Mouse (Mus musculus): ENCODE data around the gene Cacnb4.

Gene Cacnb4

DNA sequence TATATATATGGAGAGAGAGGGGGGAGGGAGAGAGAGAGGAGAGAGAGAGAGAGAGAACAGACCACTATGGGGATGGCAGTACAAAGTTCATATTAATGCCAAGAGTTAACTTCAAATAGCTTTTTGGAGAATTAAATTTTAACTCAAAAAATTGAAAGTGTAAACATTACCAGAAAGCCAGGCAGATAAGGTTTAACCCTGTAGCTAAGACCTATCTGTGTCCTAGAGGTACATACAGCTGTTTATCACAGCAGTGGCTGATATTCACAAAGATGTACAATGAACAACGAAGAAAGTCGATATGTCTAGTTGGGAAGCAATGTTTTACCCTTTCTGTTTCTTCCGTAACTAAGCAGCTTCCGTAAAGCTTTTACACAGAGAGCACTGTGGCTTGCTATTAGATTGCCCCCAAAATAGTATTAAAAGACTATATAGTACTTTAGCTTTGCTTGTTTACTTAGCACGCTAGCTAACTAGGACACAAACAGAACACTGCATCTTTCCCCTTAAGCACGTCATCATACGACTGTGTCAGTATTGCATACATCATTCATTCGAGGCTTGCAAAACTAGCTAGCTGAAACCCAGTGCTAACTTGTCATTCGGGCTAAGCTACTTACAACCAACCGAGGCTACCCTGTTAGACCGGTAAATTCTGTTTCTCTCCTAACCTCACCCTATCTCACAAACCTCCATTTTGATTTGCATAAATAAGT, 72.5 kb downstream of the Cacnb4 start:
- no peak for DNase-seq

DNA sequence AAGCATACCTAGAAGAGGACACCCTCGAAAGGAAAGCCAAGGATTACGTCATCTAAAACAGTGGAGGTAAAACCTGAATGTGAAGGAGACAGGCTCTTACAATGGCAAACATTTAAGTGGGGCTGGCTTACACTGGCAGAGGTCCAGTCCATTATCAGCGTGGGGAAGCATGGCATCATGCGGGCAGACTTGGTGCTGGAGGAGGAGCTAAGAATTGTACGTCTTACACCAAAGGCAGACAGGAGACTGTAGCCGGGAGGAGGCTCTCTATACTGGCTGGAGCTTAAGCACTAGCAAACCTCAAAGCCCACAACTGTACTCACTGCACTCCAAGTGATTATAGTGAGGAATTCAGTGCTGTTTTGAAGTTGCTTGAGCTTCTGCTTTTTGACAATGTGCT, 73.2 kb downstream of the Cacnb4 start:
- DNase-seq, result no peak

DNA sequence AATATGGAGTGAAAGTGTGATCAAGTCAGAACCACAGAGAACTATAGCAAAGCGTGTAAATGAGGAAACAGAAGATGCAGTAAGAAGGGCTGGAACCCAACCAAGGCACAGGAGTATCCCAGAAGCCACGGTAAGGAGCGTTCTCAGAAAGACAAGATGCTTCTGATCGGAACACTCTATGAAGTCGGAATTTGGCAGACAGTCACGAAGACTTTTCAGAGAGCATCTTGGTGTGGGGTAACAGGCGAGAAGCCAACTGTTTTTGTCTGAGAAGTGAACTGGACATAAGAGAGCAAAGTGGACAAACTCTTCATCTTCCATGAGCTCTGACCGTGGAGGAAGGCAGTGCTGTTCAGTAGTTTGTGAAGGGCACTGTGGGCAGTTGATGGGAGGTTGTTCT, 73.7 kb downstream of the Cacnb4 start:
- DNase-seq, result no peak

DNA sequence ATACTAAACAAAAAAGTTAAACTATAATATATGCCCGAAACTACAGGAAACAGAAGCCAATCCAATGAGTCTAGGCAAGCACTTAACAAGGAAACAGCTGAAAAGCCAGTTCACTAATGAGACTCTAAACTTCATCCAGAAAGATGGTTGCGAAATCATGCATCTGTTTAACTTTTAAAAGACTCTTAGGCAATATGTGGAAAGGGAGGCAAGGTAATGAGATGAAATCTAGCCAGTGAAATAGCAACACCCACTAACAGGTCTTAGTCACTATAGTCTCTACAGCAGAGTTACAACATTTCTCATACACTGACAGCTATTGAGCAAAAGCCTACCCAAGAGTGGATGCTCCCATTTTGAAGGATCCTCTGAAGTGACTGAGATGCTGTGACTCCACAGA, 74.4 kb downstream of the Cacnb4 start:
- no peak for DNase-seq

DNA sequence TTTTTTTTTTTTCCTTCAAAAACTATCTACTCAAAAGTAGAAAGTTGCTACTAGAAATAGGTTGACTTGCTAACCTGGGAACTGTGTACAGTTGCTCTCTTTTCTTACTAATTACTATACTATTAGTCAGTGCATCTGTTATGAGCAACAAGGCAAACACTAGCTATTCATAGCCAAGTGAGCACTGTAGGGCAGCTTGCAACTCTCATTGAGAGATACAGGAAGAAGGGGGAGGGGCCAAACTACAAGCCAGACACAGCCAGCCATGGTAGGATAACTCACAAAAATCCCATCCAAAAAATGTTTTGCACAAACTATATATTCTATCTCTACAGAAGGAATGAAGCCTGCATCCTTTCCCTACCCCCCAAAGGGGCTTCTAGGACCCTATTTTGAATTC, 79.1 kb downstream of the Cacnb4 start:
- DNase-seq, result no peak

DNA sequence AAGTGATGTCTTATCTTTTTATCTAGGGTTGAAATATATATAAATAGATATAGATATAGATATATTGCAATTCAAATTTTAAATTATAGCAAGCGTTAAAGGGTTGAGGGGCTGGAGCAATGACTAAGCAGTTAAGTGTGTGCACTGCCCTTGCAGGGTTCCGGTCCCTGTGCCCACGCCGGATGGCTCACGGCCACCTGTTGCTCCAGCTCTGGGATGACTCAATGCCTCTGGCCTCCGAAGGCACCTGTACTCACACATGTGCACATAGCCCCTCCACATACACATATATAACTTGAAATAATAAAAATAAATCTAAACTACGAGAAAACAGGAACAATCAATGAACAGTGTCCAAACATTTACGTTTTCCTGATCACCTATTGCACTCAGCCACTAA, 82.8 kb downstream of the Cacnb4 start:
- DNase-seq, result no peak

DNA sequence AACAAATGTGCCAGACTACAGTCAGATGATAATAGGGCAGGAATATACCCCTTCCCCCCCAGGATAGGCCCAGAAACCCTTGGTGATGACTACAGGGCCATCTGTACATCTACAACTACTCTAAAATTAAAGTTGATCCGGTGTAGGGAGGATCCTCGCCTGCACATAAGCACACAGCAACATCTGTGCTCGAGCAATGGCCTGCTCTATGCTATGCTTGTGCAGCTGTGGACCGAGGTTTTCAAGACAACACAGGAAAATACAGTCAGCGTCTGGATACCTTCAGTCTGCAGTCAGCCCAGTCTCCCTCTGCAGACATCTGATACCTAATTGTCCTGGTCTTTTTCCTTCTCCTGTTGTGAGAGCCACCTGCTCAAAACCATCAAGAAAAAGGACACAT, 83.4 kb downstream of the Cacnb4 start:
- no peak for DNase-seq

DNA sequence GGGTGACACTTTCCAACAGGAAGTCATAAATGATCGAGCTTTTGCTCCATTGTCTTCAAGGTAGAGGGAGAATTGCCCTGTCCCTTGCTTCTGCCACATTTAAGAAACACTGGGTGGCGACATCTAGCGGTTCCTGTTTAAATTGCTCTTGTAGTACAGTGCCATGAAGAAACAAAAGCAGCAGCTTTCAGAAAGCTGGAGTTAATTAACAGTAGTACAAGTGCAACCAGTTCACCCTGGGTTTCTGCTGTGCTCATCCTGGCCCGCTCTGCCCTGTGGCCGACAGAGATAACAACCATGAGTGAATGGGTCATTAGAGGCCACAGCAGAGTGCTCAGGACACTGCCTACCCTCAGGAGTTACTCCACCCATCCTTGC, 85.7 kb downstream of the Cacnb4 start:
- peak; percentile 76 for DNase-seq

DNA sequence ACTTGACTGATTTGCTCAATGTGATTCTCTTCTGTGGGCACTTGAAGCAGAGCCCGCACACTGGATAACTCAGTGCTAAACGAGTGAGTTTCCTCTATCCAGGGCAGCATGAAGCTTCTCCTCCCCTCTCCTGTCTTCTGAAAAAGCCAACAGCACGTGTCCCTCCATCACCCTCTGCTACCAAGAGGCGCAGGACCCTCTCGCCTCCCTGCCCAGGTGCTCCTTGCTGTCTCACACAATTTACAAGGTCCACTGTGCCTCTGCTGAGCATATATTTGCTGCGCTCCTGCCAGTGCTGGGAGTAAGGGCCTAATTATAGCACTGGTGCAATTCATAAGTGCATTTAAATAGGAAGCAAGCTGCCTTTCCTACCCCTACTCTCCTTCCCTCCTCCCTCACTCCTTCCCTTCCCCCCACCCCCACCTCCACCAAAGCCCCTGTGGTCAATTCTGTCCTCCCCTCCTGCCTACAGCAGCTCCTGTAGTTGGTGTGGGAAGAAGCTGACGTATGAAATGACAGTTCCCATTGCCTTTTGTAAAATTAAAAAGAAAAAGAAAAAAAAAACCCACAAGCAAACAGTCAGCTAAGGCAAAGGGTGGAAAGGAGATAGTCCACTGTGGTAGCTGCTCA, 86.2 kb downstream of the Cacnb4 start:
- no peak for DNase-seq

DNA sequence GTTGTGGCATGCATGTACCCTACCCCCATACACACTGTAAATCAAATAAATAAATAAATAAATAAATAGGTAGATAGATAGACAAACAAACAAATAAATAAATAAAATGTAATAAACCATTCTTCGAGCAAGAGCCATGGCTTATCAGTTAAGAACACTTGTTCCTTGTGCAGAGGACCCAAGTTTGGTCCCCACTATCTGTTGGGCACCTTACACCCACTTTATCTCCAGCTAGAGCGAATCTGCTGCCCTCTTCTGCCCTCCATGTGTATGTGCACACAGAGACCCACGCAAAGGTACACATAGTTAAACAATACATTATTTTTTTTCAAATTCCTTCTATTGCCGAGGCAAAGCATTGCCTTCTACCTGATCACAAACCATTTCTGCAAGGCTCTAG, 87.1 kb downstream of the Cacnb4 start:
- no peak for DNase-seq

DNA sequence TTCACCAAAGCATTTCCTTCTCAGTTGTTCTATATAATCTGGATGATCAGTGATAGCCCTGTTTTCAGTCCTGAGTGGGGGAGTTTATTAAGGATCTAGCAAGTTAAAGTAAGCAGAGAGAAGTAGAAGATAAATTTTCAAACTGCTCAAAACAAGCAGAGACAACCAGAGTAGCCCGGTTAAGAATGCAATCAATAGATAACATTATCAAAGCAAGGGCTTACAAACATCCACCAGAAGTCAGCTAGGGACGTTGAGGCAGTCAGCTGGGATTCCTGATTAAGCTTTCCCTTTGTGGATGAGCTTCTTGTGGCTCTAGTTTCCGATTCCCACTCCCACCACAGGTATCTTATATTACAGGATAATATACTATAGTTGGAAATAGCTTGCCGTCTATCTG, 91.2 kb downstream of the Cacnb4 start:
- DNase-seq, result no peak

DNA sequence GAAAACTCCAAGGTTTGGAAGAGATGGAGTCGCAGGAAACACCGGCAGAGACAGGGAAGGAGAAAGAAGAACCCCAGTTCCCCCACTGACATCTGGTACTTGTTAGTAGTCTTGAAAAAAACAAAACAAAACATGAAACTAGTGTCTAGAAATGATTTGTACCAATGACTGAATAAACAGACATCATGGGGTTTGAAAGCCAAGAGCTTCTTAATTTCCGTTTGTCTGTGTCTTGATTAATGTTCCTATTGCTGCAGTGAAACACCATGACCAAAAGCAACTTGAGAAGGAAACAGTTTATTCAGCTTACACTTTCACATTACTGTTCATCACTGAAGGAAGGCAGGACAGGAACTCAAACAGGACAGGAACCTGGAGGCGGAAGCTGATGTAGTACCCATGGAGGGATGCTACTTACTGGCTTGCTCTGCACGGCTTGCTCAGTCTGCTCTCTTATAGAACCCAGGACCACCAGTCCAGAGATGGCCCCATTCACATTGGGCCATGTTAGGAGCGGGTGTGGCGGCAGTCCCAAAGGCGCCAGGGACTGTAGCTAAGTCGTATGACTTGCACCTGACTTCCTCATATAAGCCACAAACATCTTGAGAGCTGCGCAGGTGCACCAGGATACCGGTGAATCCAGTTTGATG, 95.4 kb downstream of the Cacnb4 start:
- no peak for DNase-seq

DNA sequence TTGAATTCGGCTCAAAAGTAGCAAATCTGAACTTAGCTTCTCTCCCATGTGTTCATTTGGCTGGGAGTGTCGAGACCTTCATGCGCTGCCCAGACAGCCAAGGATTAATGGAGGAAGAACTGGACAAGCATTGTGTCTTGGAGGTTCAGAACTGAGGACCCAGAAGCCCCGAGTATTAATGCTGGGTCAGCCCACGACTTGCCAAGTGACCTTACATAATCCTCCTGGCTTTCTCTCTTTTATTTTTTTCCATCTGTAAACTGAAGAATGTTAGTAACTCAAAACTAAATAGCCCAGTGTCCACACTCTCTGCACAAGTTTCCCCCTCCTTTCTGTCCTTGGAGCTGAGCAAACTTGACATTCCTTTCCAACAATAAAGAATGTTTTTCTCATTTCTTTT, 95.9 kb downstream of the Cacnb4 start:
- no peak for DNase-seq

DNA sequence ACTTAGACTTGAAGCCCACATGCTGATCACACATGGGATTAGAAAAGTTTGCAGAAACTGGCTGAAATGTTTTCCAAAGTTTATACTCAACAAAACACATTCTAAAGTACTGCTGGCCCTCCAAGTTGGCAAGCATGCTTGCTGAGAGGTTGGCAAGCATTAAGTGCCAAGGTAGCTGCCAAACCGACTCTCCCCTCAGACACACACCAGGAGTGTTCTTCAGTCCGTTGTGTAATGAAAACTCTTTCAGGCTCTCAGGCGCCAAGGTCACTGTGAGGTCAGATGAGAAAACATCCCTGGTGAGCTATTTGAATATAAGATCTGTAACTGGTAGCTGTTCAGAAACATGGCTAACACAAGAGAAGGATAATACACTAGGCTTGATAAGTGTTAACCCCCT, 97.8 kb downstream of the Cacnb4 start:
- no peak for DNase-seq

DNA sequence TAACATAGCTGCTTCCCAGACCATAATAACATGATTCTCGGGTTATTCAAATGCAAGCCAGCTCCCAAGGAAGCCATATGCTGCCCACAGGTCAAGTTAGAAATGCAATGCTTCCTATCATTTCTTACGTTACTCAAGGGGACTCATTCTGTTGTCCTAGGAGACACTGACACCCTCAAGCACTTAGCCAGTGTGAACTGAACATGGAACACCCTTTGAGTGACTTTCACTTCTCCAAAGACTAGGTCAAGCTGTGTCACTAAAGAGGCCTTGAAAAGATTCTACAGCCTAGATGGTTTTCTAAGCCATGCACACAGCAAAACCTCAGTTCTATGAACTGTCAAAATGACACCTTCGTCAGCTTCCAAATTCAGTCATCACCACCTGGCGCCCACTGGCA, 98.9 kb downstream of the Cacnb4 start:
- DNase-seq, result no peak

DNA sequence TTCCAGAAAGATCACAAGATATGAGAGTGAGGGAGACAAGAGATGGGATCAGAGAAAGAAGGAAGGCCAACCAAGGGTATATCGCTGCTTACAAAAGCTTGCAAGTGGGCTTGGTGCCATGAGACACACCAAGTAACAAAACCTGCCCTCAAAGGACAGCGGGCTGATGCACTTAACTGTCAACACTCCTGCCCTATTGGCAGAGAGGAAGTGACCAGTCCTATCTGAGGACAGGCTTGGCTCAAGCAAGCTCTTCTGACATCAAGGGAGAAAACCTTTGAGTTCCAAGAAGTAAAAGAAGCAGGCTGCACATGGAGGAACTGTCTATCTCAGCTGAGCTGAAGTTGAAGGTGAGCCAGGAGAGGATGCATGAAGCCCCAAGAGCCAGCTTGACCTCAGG, 100.1 kb downstream of the Cacnb4 start:
- no peak for DNase-seq

DNA sequence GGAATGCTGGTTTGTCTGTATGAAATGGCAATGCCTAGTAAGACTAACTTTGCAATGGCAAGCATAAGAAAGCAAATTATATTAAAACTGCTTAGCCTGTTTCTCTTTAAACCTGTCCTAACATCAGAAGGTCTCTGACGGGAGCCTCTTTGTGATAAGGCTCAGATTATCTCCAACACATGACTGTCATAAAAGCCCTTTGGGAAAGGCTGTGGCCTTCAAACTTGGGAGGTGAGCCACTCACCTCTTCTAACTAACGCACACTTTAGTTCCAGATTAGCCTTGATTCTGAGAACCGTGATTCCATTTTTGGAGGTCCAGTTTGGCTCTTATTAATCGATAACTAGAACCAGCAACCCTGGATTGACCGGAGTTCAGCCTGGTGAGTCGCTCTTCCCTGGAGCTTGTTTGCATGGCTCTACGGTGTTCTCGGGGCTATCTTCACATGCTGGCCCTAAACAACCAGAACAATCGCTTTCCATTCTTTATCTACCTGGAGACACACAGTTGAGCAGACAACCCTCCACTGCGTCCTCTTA, 100.9 kb downstream of the Cacnb4 start:
- no peak for DNase-seq

DNA sequence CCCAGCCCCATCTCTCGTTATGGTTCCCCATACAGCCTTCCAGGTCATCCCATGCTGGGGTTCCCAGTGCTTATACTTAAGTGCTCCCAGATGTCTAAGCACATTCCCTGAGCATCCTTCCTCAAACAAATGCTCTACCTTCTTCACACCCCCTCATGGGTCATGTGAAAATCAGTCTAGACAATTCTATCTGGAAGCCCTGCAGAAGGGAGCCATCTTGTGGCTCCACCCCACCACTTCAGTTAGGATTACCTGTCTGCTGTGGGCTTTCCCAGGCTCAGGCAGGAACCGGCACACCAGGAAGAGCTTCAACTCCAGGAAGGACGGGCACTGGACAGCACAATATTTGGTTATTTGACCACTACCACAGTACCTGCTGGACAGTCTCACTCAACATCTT, 101.7 kb downstream of the Cacnb4 start:
- no peak for DNase-seq

DNA sequence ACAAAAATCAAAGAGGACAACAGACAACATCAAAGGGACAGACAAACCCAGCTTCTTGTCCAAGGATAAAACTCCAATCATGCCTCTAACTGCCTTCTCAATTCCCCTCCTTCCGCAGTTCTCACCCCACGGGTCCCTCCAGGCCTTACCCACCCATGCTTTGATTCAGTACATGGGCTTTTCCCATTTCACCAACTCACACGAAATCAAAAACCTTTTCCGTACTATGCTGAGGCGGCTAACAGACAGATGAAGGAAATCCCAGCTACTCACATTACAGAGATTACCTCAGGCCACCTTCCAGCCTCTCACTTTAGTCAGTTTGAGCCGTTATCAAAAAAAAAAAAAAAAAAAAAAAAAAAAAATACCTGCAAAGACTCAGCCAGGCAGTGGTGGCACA, 104.4 kb downstream of the Cacnb4 start:
- no peak for DNase-seq

DNA sequence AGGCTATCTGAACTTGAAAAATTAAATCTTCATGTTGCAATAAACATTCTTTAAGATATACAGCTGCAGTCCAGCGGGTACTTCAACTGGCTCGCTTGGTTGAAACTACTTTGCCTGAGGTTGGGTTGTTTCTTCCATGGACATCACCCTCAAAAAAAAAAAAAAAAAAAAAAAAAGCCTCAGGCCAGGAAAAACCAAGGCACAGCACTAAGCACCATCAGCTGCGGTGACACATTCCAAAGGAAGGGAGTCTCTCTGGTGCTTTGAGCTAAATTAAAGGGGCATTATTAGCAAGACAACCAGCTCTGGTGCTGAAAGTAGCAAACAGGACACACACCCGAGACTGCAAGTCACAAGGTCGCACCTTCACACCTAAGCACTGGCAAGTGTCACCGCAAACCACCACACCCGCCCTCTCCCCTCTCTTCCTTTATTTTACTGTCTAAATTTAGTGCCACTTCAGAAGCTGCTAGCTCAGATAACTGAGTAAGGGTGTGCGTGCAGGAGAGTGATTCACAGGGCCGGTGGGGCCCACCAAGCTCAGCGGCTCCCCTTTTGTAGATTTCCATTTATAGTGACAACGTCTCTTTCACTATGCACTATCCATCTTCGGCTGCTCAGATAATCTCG, 105.2 kb downstream of the Cacnb4 start:
- DNase-seq, result no peak

DNA sequence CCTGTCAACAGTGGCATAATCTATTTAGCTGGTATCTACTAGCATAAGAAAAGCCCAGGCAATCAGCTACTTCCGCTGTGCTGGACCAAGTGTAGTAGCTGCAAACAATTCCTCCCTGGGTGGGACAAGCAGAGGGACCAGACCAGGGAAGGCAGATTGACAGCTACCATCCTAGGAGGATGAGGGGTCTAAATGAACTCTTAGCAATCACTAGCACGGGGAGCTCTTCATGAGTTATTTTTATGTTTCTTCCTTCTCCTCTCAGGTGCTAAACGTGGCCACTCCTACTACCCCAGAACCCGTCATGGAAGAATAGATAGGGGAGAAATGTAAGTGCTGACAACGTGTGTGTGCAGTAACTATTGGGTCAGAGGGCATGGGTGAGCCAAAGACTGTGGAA, 105.8 kb downstream of the Cacnb4 start:
- no peak for DNase-seq

DNA sequence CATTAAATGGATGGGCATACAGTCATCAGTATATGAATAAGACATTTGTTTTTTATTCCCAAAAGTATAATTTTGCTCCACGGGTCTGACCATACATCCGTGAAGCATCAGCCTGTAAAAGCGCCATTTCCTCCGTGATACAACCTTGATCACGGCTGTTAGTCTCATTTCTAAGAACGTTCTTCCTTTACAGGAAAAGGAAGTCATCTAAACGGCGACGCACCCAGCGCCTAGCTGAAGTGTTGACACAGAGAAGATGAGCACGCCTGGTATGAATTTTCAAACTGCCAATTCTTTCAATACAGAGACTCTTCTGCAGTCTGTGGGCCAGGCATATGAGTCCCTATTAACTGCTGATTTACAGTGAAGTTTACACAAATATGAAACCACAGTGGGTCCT, 106.5 kb downstream of the Cacnb4 start:
- no peak for DNase-seq

DNA sequence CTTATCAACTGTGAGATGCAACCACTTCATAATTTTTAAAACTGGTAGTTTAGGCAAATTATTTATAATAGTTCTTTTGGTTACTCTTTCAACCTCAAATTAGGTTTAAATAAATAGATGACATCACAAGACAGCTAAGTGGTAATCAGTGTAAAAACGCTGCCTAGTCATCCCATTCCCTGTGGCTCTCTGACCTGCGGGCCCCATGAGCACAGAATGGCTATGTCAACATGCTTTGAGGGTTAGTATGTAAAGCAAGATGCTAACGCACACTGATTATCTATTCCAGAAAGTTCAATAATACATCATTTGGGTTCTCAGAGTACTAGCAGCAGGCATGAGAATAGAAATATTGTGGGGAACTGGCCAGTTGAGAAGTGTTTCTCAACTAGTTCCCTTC, 108.5 kb downstream of the Cacnb4 start:
- no peak for DNase-seq

DNA sequence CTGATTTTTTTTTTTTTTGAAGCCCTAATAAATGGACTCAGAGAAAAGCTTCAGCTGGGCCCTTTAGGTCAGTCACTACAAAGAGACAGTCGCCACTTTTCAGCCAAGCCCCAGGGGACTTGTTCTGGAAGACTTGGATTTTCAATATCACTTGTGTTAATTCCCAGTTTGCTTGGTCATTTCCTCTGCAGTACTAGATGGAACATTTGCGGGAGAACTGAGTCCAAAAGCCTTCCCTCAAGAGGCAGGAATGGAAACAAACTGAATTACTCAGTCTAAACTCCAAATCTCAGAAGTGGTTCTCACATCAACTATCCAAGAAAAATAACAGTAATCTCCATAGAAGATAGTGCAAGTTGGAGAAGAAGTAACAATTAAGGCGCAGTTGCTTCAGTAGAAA, 109.2 kb downstream of the Cacnb4 start:
- DNase-seq, result no peak
